Mouse (Mus musculus) Patski (cell line): ENCODE data around the gene Srrm3. TPM values are rescaled to one million over a fixed set of nuclear protein-coding genes. Genes with fewer than 3 reads are reported as not detected.
A peak's percentile ranks its signal among the peaks of the same experiment; 100 is the strongest.

ENCODE experiments used
- ATAC-seq: fragments of 100-300 bp; one replicate; pipeline ENCODE4 v1.8.0; 2021
- CTCF ChIA-PET: fragments of 350-600 bp; sonication (Branson Sonifier 250); formaldehyde crosslinking; loops from one replicate; lab custom pipeline; 2022; ENCODE audit warnings: inconsistent platforms; lab: Charles Lee
- POLR2A ChIA-PET: fragments of 350-600 bp; sonication (Branson Sonifier 250); formaldehyde crosslinking; loops from one replicate; lab custom pipeline; 2022; ENCODE audit warnings: antibody characterized with exemption, inconsistent platforms; lab: Charles Lee
- DNase-seq: peaks from one replicate; pipeline ENCODE4 v3.0.0-alpha.2; 2011; ENCODE audit warnings: low read depth, low spot score
- H3K27me3 ChIP-seq: fragments of 371-371 bp; one replicate; pipeline ENCODE4 v1.5.1; 2021
- CTCF ChIP-seq: fragments of 100-300 bp; IDR thresholded peaks from one replicate; pipeline ENCODE4 v1.5.1; 2021
- in situ Hi-C: fragments of 300-500 bp; cut with MboI; formaldehyde crosslinking; loops from 3 replicates; pipeline ENCODE4 v1.11.1; 2018; ENCODE audit warnings: low pct_unique_long_range_greater_than_20kb, mixed read lengths
- polyA plus RNA-seq: library from polyadenylated mRNA; unstranded; gene quantifications from one replicate; pipeline ENCODE4 v1.2.3, GENCODE M21; 2021

Srrm3 gene
- polyA plus RNA-seq, 1 experiment from 2014 or later, result 0.01 TPM

GRCm38 (mm10) chr5:135812991-135813390, 6.3 kb downstream of the Srrm3 start:
- no peak for TF ChIP-seq CTCF
- ATAC-seq (no peak), DNase-seq (no peak)
- in situ Hi-C loops, result no loop called here
- H3K27me3 ChIP-seq, result peaks cover 31% of the 10 kb centered on the region
- ChIA-PET POLR2A (no interaction called here), CTCF (no interaction called here)

- peaks cover 50% of the 10 kb centered on the region for H3K27me3 ChIP-seq
- no peak for ATAC-seq
- CTCF ChIA-PET, result interaction anchor here (1.2 kb wide), 1 partner anchor 19 kb away, joined by 3 read pairs; no protein-coding TSS in a partner anchor
- no peak for TF ChIP-seq CTCF
- DNase-seq, result no peak
- in situ Hi-C loops, result no loop called here
- POLR2A ChIA-PET, result no interaction called here
Observed at GRCm38 (mm10) chr5:135818491-135818890, 11.8 kb downstream of the Srrm3 start.

GRCm38 (mm10) chr5:135822316-135822944, 15.7 kb downstream of the Srrm3 start:
- ATAC-seq (no peak), DNase-seq (no peak)
- ChIA-PET CTCF (no interaction called here), POLR2A (no interaction called here)
- in situ Hi-C loops, result no loop called here
- TF ChIP-seq CTCF, result no peak
- peaks cover 56% of the 10 kb centered on the region for H3K27me3 ChIP-seq

- ChIA-PET POLR2A (no interaction called here), CTCF (interaction anchor here (1.5 kb wide), 1 partner anchor 28 kb away, joined by 4 read pairs; no protein-coding TSS in a partner anchor)
- H3K27me3 ChIP-seq, result peaks cover 52% of the 10 kb centered on the region
- ATAC-seq (no peak), DNase-seq (no peak)
- TF ChIP-seq CTCF, result no peak
- in situ Hi-C loops, result no loop called here
Observed at GRCm38 (mm10) chr5:135824517-135824916, 17.8 kb downstream of the Srrm3 start.

- CTCF ChIA-PET, result no interaction called here
- ATAC-seq (no peak), DNase-seq (no peak)
Observed at GRCm38 (mm10) chr5:135826225-135826624, 19.5 kb downstream of the Srrm3 start.

GRCm38 (mm10) chr5:135829381-135829780, 22.7 kb downstream of the Srrm3 start:
- DNase-seq (no peak), ATAC-seq (no peak)
- in situ Hi-C loops, result no loop called here
- POLR2A ChIA-PET, result no interaction called here
- CTCF ChIA-PET, result interaction anchor here (1.5 to 1.9 kb wide), 2 partner anchors 23 to 26 kb away, joined by 5 to 6 read pairs; no protein-coding TSS in a partner anchor
- peaks cover 30% of the 10 kb centered on the region for H3K27me3 ChIP-seq
- TF ChIP-seq CTCF, result no peak

More at GRCm38 (mm10) chr5:135826225-135826624, 19.5 kb downstream of the Srrm3 start:
- TF ChIP-seq CTCF, result no peak
- in situ Hi-C loops, result no loop called here
- peaks cover 36% of the 10 kb centered on the region for H3K27me3 ChIP-seq
- POLR2A ChIA-PET, result no interaction called here

- in situ Hi-C loops, result no loop called here
- ChIA-PET POLR2A (no interaction called here), CTCF (no interaction called here)
Observed at GRCm38 (mm10) chr5:135832729-135833128, 26.0 kb downstream of the Srrm3 start.

GRCm38 (mm10) chr5:135834769-135835491, 28.2 kb downstream of the Srrm3 start:
- TF ChIP-seq CTCF, result no peak
- POLR2A ChIA-PET, result interaction anchor here (0.6 kb wide), 1 partner anchor 58 kb away, joined by 4 read pairs; no protein-coding TSS in a partner anchor
- in situ Hi-C loops, result no loop called here

More at GRCm38 (mm10) chr5:135832729-135833128, 26.0 kb downstream of the Srrm3 start:
- TF ChIP-seq CTCF, result no peak
- ATAC-seq (no peak), DNase-seq (no peak)
- peaks cover 12% of the 10 kb centered on the region for H3K27me3 ChIP-seq

GRCm38 (mm10) chr5:135835492-135835858, 28.8 kb downstream of the Srrm3 start:
- no peak for DNase-seq
- ChIA-PET POLR2A (no interaction called here), CTCF (no interaction called here)
- peaks cover 5% of the 10 kb centered on the region for H3K27me3 ChIP-seq
- no peak for TF ChIP-seq CTCF
- in situ Hi-C loops, result no loop called here
- peak; percentile 5 for ATAC-seq

More at GRCm38 (mm10) chr5:135834769-135835491, 28.2 kb downstream of the Srrm3 start:
- CTCF ChIA-PET, result no interaction called here
- DNase-seq (no peak), ATAC-seq (peak; percentile 38)
- H3K27me3 ChIP-seq, result peaks cover 5% of the 10 kb centered on the region

GRCm38 (mm10) chr5:135835981-135836380, 29.3 kb downstream of the Srrm3 start:
- DNase-seq (no peak), ATAC-seq (no peak)

GRCm38 (mm10) chr5:135841651-135842050, 35.0 kb downstream of the Srrm3 start:
- no peak for TF ChIP-seq CTCF
- no peaks in the 10 kb centered on the region for H3K27me3 ChIP-seq
- POLR2A ChIA-PET, result no interaction called here
- DNase-seq, result peak; percentile 50
- no peak for ATAC-seq
- CTCF ChIA-PET, result interaction anchor here (0.8 kb wide), 1 partner anchor 10 kb away, joined by 3 read pairs; no protein-coding TSS in a partner anchor
- in situ Hi-C loops, result no loop called here

More at GRCm38 (mm10) chr5:135835981-135836380, 29.3 kb downstream of the Srrm3 start:
- in situ Hi-C loops, result no loop called here
- CTCF ChIA-PET, result no interaction called here
- POLR2A ChIA-PET, result no interaction called here
- H3K27me3 ChIP-seq, result peaks cover 5% of the 10 kb centered on the region
- no peak for TF ChIP-seq CTCF
